Mouse (Mus musculus): ENCODE measurements at regions not wholly inside any gene's neighbourhood (a gene's known extent, or its start where the extent isn't known, plus 50 kb on each side); places are given as distances from the start of the nearest gene placed in this dataset.

DNA sequence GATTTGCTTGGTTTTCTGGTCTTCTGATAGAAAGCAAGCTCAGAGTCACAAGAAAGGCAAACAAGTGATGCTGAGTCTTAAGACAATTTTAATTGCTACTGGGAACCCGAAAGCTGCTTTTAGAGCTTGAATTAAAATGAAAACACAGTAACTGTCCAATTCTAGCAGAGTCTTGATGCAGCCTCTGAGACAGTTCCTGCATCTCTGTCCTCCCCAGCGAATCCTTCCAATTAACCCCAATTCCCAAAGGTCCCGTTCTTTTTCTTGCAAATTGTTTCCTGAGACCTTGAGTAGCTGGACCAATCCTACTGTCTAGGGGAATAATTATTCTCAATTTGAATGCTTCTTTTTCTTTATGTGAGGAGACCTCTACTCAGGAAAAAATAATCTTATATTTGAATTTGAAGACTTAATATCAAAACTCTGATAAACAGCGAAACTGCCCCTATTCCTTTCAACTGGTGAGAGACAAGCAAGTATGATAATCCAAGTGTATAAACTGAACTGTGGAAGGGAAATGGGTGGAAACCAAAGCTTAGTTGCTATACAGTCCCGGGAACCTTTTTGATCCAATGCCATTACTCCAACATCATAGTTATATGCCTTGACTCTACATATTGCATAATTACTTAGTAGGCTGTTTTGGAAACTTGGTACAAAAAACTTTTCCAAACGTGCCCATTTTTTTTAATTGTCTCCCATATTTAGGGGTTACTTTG, 267.9 kb downstream of the Flrt2 start:
- TF ChIP-seq CTCF (IDR thresholded peaks at IDR 0.05; ENCODE audit: low read depth, low read length): no peak
- TF ChIP-seq POLR2A (IDR thresholded peaks at IDR 0.05; ENCODE audit: extremely low read depth, insufficient read depth, low read length): no peak

All from liver, adult 2 months (tissue).